Mouse (Mus musculus): ENCODE results near the gene Dnah6. TPM values are rescaled to one million over a fixed set of nuclear protein-coding genes. Genes with fewer than 3 reads are reported as not detected.

Dnah6 gene
- polyA plus RNA-seq, 1 experiment, result 9.9 TPM

DNA sequence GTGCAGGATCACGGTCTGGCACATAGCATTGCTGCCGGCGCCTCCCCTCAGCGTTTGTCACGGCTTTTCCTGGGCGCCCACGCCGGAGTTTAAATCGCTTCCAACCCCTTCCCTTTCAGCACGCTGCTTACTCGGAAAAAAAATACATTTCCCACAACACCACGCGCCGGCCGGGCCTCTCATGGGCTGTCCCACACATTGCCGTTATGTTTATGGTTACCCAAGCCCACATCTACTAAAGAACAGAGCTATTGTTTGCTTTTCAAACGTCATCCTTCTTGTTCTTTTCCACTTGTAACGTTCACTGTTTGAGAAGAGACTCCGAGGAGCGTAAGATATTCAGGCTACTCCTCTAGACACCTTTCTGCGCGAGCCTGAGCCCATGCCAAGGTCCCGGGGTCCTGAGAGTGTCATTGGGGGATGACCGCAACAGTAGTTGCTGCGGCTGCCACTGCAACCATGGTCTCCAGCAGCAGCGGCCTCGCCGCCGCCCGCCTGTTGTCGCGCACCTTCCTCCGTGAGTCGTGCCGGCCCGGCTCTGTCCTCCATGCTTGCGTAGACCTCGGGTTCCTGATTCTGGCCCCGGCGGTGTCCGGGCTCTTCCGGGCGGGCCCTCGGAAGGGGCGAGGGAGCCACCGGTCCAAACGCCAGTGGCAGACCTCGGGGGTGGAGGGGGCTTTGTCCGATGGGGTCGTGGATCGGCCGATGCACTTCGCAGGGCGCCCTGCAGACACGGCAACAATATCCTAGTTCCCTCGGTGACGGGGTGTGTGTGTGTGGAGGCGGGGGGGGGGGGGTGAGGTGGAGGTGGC is 27.0 kb upstream of the Dnah6 start, which contains the start of gene Suclg1:
Gene Suclg1, plus strand, starts transcription at position 146 of the 812 bp plus-strand sequence.
- peak; percentile 93 for TF ChIP-seq POLR2A (IDR thresholded peaks at IDR 0.05; ENCODE audit: control insufficient read depth, low read depth, low read length)
- TF ChIP-seq CTCF (IDR thresholded peaks at IDR 0.05; ENCODE audit: control insufficient read depth, insufficient read depth, insufficient replicate concordance, low read depth, low read length), result no peak
- Histone ChIP-seq H3K36me3 (ENCODE audit: control insufficient read depth, insufficient read depth, low read length) (no peaks in the 10 kb centered on the region), H3K4me3 (ENCODE audit: control insufficient read depth, low read depth, low read length) (peak within 1 kb of the TSS; percentile 100), H3K4me1 (ENCODE audit: control insufficient read depth, insufficient read depth, low read length) (peaks cover 5% of the 10 kb centered on the region), H3K27ac (ENCODE audit: control insufficient read depth, insufficient read depth, low read depth, low read length) (peak within 1 kb of the TSS; percentile 94), H3K27me3 (ENCODE audit: control insufficient read depth, insufficient read depth, low read length) (no peaks in the 10 kb centered on the region)

GRCm38 (mm10) chr6:73247452-73247851 is 26.0 kb upstream of the Dnah6 start:
- peaks cover 5% of the 10 kb centered on the region for H3K4me1 ChIP-seq (ENCODE audit: control insufficient read depth, insufficient read depth, low read length)
- H3K4me3 ChIP-seq (ENCODE audit: control insufficient read depth, low read depth, low read length), result no peak overlapping the region
- no peaks in the 10 kb centered on the region for H3K27me3 ChIP-seq (ENCODE audit: control insufficient read depth, insufficient read depth, low read length)
- no peaks in the 10 kb centered on the region for H3K36me3 ChIP-seq (ENCODE audit: control insufficient read depth, insufficient read depth, low read length)
- H3K27ac ChIP-seq (ENCODE audit: control insufficient read depth, insufficient read depth, low read depth, low read length), result no peak overlapping the region
- TF ChIP-seq POLR2A (IDR thresholded peaks at IDR 0.05; ENCODE audit: control insufficient read depth, low read depth, low read length) (no peak), CTCF (IDR thresholded peaks at IDR 0.05; ENCODE audit: control insufficient read depth, insufficient read depth, insufficient replicate concordance, low read depth, low read length) (no peak)

DNA sequence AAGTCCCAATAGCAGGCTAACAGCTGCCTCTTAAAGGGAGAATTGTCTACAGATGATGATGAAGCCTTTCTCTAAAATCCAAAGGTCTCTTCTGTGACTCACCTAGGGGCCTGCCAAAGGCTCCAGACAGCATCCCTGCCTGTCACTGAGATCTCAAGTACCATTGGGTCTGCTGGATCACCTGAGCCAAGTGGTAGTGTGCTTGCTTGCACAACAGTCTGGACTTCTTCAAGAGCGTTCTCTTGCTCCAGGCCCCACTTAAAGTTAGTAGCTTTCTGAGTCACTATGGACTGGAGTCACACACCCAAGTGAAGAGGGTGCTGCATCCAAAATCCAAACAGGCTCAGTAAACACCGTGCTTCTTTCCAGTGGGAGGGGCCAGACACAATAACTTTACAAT is 25.4 kb upstream of the Dnah6 start:
- TF ChIP-seq CTCF (IDR thresholded peaks at IDR 0.05; ENCODE audit: control insufficient read depth, insufficient read depth, insufficient replicate concordance, low read depth, low read length), result no peak
- TF ChIP-seq POLR2A (IDR thresholded peaks at IDR 0.05; ENCODE audit: control insufficient read depth, low read depth, low read length), result no peak
- no peaks in the 10 kb centered on the region for H3K36me3 ChIP-seq (ENCODE audit: control insufficient read depth, insufficient read depth, low read length)
- H3K4me1 ChIP-seq (ENCODE audit: control insufficient read depth, insufficient read depth, low read length), result peaks cover 5% of the 10 kb centered on the region
- H3K27ac ChIP-seq (ENCODE audit: control insufficient read depth, insufficient read depth, low read depth, low read length), result no peak overlapping the region
- H3K27me3 ChIP-seq (ENCODE audit: control insufficient read depth, insufficient read depth, low read length), result no peaks in the 10 kb centered on the region
- H3K4me3 ChIP-seq (ENCODE audit: control insufficient read depth, low read depth, low read length), result no peak overlapping the region

DNA sequence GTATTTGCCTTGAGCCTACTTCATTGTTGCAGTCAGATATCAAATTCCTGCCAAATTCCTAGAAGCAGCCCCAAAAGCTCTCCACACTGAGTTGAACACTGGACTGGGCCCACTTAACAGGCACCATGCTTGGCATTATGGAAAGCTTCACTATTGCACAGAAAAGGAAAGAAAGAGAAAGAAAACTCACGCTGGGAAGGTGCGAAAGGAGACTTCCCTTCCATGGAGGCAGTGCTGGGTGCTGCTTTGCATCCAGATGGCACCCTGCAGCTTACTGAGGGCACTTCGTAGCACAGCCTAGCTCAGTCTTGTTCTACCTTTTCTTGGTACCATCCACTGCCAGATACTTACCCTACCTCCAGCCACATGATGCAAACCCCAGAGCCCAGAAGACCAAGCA is 14.2 kb upstream of the Dnah6 start:
- H3K36me3 ChIP-seq (ENCODE audit: control insufficient read depth, insufficient read depth, low read length), result no peaks in the 10 kb centered on the region
- H3K27me3 ChIP-seq (ENCODE audit: control insufficient read depth, insufficient read depth, low read length), result no peaks in the 10 kb centered on the region
- H3K4me1 ChIP-seq (ENCODE audit: control insufficient read depth, insufficient read depth, low read length), result peaks cover 12% of the 10 kb centered on the region
- H3K4me3 ChIP-seq (ENCODE audit: control insufficient read depth, low read depth, low read length), result no peak overlapping the region
- TF ChIP-seq CTCF (IDR thresholded peaks at IDR 0.05; ENCODE audit: control insufficient read depth, insufficient read depth, insufficient replicate concordance, low read depth, low read length) (no peak), POLR2A (IDR thresholded peaks at IDR 0.05; ENCODE audit: control insufficient read depth, low read depth, low read length) (no peak)
- H3K27ac ChIP-seq (ENCODE audit: control insufficient read depth, insufficient read depth, low read depth, low read length), result no peak overlapping the region

DNA sequence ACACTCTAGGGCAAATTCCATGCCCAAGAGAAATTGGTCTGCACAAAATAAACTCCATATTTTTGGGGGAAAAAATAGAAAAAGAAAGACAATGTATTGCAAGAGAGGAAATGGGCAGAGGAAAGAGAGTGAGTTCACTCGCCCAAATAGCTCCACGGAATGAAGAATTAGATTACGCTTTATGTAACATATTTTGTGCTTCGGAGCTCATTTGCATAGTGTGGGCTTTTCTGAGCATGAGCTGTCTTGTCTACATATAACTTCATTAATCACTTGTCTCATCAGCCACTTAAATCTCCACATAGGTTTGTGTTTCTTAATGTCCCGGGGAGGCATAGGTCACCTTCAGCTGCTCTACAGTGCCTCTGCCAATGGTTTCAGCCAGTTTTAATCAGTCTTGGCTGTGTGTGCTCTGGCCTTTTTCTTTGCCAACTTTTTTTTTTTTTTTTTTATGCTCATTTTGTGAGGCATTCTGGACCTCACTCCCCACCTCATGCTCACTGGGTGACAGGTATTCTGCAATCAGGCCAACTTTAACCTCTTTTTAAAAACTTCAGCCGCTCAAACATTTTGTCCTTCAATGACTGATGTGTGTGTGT is 12.9 kb upstream of the Dnah6 start:
- Histone ChIP-seq H3K4me1 (ENCODE audit: control insufficient read depth, insufficient read depth, low read length) (peaks cover 12% of the 10 kb centered on the region), H3K27ac (ENCODE audit: control insufficient read depth, insufficient read depth, low read depth, low read length) (no peak overlapping the region), H3K4me3 (ENCODE audit: control insufficient read depth, low read depth, low read length) (no peak overlapping the region), H3K27me3 (ENCODE audit: control insufficient read depth, insufficient read depth, low read length) (no peaks in the 10 kb centered on the region), H3K36me3 (ENCODE audit: control insufficient read depth, insufficient read depth, low read length) (no peaks in the 10 kb centered on the region)
- TF ChIP-seq POLR2A (IDR thresholded peaks at IDR 0.05; ENCODE audit: control insufficient read depth, low read depth, low read length), result no peak
- TF ChIP-seq CTCF (IDR thresholded peaks at IDR 0.05; ENCODE audit: control insufficient read depth, insufficient read depth, insufficient replicate concordance, low read depth, low read length), result no peak

GRCm38 (mm10) chr6:73233202-73233726 is 11.8 kb upstream of the Dnah6 start:
- Histone ChIP-seq H3K4me1 (ENCODE audit: control insufficient read depth, insufficient read depth, low read length) (peaks cover 12% of the 10 kb centered on the region), H3K4me3 (ENCODE audit: control insufficient read depth, low read depth, low read length) (peak overlapping the region; percentile 38; the same call in 1 of the 2 replicates), H3K27ac (ENCODE audit: control insufficient read depth, insufficient read depth, low read depth, low read length) (no peak overlapping the region; the same call in 1 of the 2 replicates), H3K27me3 (ENCODE audit: control insufficient read depth, insufficient read depth, low read length) (no peaks in the 10 kb centered on the region), H3K36me3 (ENCODE audit: control insufficient read depth, insufficient read depth, low read length) (no peaks in the 10 kb centered on the region)
- TF ChIP-seq CTCF (IDR thresholded peaks at IDR 0.05; ENCODE audit: control insufficient read depth, insufficient read depth, insufficient replicate concordance, low read depth, low read length), result no peak
- TF ChIP-seq POLR2A (IDR thresholded peaks at IDR 0.05; ENCODE audit: control insufficient read depth, low read depth, low read length), result no peak

- Histone ChIP-seq H3K4me1 (ENCODE audit: control insufficient read depth, insufficient read depth, low read length) (peaks cover 12% of the 10 kb centered on the region), H3K27ac (ENCODE audit: control insufficient read depth, insufficient read depth, low read depth, low read length) (peak overlapping the region; percentile 59), H3K27me3 (ENCODE audit: control insufficient read depth, insufficient read depth, low read length) (no peaks in the 10 kb centered on the region), H3K36me3 (ENCODE audit: control insufficient read depth, insufficient read depth, low read length) (no peaks in the 10 kb centered on the region), H3K4me3 (ENCODE audit: control insufficient read depth, low read depth, low read length) (peak overlapping the region; percentile 44)
- TF ChIP-seq CTCF (IDR thresholded peaks at IDR 0.05; ENCODE audit: control insufficient read depth, insufficient read depth, insufficient replicate concordance, low read depth, low read length), result no peak
- TF ChIP-seq POLR2A (IDR thresholded peaks at IDR 0.05; ENCODE audit: control insufficient read depth, low read depth, low read length), result 0 out of 2 replicates have a peak, but pooled peaks have one; percentile 25
Measured at GRCm38 (mm10) chr6:73232152-73232584, 10.7 kb upstream of the Dnah6 start.

Measured in testis, adult 2 months (tissue).